Mouse (Mus musculus): Measurements from ENCODE around the gene Zc3h18.

- TF ChIP-seq POLR2A (IDR thresholded peaks at IDR 0.05; ENCODE audit: low read depth, low read length) (no peak), CTCF (IDR thresholded peaks at IDR 0.05; ENCODE audit: extremely low read depth, insufficient read depth, insufficient read length, insufficient replicate concordance) (no peak)
Measured at GRCm38 (mm10) chr8:122395291-122395690, 18.9 kb downstream of the Zc3h18 start.
